Mouse (Mus musculus): ENCODE results near the gene Chkb.

Gene Chkb

DNA sequence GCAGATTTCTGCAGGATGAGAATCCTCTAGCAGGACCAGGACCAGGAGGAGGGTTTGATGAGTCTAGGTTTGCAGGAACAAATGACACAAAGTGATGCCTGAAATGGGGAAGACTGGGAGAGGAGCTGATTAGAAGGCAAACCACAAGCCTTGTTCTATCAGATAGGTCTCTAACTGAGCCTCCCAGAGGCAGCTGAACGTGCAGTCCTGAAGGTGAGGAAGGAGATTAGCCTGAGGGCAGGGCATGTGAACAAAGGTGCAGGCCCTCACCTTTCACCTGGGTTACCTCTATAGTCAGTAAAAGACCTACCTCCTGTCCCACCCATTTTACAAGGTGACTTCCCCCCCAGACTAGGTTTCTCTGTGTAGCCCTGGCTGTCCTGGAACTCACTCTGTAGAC lies 30.0 kb downstream of the Chkb start:
- in situ Hi-C loops (cut with MboI), result no loop called here

DNA sequence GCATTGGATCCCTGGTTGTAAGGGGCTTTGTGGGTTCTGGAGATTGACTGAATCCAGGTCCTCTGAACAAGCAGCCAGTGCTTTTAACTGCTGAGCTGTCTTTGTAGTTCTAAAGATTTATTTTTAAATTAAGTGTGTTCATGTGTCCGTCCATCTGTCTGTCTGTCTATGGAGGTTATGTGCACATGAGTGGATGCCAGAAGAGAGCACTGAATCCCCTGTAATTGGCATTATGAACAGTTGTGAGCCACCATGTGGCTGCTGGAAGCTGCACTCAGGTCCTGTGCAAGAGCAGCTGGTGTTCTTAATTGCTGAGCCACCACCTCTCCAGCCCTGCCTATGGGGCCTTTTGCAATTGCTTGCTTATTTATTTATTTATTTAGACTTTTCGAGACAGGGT lies 31.6 kb downstream of the Chkb start:
- in situ Hi-C loops (cut with MboI), result no loop called here

- in situ Hi-C loops (cut with MboI), result no loop called here
Observed at GRCm38 (mm10) chr15:89396883-89397282, 32.8 kb downstream of the Chkb start.

DNA sequence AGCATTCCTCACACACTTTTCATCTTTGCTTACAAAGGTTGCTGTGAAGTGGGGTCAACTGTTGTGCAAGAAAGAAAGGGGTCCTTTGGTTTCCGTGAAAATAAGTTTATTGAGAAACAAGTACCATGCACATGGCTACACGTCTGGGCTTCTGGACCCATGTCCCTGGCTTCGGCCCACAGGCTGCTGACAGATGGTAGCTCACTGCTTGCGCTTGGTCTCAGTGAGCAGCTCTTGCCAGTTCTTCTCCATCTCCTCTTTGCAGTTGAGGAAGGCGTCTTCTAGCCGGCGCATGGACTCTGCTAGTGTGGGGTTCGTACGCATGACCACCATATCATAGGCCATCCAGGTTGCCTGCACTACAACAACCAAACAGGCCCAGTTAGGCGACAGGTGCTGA lies 39.6 kb downstream of the Chkb start:
- in situ Hi-C loops (cut with MboI), result no loop called here

DNA sequence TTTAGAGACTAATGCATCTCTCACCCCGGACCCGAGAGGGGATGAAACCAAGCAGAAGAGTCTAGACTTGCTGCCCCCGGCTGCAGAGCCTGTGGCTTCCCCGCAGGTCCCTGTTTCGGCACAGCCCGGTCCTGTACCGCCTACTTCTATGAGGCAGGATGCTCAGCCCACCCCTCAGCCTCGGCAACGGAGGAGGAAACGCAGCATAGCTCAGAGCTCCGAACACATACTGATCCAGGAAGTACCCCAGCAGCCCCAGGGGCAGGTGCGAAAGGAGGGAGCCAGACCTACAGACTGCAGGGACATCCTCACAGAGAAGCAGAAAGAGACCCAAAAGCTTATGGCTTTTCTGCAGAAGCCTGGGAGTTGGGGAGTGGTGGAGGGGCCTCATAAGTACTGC lies 42.6 kb downstream of the Chkb start:
- in situ Hi-C loops (cut with MboI), result no loop called here

- in situ Hi-C loops (cut with MboI), result no loop called here
Observed at GRCm38 (mm10) chr15:89384617-89385016, 45.1 kb downstream of the Chkb start, which contains the start of gene Klhdc7b. Klhdc7b (plus strand) TSS chr15:89384917.

DNA sequence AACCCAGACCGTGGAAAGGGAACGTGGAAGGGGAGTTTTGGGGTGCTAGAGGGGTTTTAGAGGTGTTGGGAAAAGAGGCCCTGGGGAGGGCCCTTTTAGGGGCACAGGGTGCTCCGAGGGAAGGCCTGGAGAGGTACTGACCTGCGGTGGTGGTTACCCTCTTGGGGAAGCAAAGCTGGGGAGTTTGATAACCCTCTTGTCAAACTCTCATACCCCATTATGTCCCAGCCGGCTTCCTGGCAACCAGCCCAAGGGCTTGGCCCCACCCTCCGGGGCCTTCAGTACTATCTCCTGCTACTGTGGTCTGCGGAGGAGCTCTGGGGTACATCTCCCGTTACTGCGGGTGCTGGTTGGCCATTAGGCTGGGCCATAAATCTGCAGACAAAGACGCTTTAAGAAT lies 50.3 kb downstream of the Chkb start:
- in situ Hi-C loops (cut with MboI), result no loop called here

GRCm38 (mm10) chr15:89378831-89379401 lies 50.8 kb downstream of the Chkb start, which contains the start of gene Odf3b:
Odf3b (minus strand) TSS chr15:89379282.
- in situ Hi-C loops (cut with MboI), result no loop called here

GRCm38 (mm10) chr15:89377938-89378828 lies 51.5 kb downstream of the Chkb start:
- in situ Hi-C loops (cut with MboI), result no loop called here

DNA sequence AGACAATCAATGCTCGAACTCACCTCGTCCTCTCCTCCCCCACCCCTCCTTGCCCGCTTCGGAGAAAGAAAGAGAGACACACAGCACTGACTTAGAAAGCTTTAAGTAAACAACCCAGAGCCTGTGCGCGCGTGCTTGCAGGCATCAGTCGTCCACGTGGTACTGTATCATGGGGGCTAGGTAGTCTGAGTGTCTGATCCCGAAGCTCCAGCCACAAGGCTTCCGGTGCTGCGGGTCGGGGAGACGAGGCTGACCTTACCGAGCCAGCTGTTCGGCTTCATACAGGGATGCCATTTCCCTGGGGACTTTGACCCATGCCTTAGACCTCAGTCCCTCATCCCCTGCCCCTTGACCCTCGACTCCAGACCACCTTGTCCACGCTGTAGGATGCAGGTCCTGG lies 52.3 kb downstream of the Chkb start:
- in situ Hi-C loops (cut with MboI), result no loop called here

GRCm38 (mm10) chr15:89376957-89377356 lies 52.8 kb downstream of the Chkb start, which contains the start of gene Tymp:
Tymp (minus strand) TSS chr15:89377039.
- in situ Hi-C loops (cut with MboI), result no loop called here

Measured in mature B cell (primary cell).